Mouse (Mus musculus) CH12F3 (cell line): Measurements from ENCODE around the gene Kdelr1.

Experiments used
- in situ Hi-C: fragments of 300-500 bp; cut with MboI; formaldehyde crosslinking; loops from 2 replicates; pipeline ENCODE4 v1.14.3; 2020; ENCODE audit warnings: low sequenced_read_pairs

Gene Kdelr1

DNA sequence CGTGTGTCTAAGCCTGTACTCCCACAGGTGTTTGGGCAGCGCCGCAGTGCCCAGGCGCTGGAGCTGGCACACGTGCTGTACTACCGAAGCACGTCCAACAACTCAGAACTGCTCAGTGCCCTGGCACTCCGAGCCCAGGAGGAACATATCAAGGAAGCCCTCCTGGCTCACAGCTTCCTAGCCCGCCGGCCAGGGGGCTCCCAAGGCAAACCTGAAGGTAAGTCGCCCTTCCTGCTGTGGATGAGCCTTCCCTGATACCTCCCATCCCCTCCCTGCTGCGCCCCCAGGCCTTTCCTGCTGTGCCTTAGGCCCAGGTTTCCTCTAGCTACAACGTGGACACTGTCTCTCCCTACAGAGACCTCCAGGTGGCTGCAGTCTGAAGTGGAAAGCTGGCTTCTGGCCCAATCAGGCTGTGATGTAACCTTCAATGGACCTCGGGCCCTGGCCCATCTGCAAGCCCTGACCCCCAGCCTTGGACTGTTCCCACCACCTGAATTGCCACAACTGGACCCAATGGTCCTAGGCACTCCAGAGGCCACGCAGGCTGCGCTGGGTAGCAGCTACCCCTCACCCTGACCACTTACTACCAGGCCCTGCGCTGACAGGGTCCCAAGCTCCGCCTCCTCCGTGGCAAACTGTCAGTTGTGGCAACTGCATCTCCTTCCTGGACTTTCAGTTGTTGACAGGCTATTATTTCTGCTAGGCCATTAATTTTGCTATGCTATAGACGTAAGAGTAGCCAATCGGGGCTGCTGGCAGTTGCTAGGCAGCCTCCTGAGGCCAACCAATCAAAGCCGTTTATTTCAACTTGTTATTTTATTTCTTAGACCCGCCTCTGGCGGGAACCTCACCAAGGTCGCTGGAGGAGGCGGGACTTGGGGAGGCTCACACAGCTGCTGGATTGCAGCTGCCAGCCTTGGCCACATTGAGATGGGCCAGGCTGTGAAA lies 43.8 kb downstream of the Kdelr1 start:
- in situ Hi-C loops, result no loop called here

DNA sequence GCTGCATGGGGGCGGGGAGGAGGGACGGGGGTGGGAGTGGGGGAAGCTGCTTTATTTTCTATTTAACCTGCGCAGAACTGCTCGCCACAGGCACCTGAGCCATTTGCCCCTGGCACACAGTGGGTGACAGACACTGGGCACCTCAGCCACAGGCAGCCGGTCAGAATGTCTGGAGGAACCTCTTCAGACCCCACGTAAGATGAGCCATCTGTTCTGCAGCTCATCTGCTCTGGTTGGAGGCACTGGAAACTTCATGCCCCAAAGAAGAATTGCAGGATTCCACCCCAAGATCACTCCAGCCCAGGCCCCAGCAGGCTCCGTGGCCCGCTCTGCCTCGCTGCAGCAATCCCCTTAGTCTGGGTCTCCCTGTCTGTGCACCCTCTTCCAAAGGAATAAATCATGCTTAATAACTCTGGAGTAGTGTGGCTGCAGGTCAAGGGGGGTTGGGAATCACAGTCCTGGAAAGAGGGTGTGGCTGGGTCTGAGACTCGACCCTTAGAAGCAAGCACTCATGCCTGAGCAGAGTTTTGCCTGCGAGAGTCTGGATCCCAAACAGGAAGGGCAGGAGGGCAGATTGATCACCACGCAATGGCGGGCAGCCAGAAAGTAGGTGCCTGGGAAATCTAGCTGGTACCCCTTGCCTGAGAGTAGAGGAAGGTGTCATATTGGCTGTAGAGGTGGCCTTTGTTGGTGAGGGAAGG lies 44.6 kb downstream of the Kdelr1 start:
- in situ Hi-C loops, result no loop called here

DNA sequence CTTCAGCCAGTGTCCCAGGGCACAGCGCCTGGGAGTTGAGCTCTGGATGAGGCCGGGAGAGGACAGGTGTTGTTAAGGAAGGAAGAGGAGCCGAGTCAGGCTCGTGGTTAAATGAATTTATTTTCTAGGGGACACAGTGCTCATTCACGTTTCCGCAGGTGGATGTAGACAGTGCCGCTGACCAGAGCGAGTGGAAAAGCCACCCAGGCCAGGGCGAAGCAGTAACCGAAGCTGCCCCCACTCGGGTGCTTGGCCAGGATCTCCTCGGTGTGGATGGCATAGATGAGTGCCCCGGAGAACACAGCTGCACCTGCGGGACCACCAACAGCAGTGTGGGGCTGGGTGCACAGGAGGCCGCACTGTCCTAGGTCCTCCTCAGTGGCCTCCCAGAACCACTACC lies 45.4 kb downstream of the Kdelr1 start:
- in situ Hi-C loops, result no loop called here

DNA sequence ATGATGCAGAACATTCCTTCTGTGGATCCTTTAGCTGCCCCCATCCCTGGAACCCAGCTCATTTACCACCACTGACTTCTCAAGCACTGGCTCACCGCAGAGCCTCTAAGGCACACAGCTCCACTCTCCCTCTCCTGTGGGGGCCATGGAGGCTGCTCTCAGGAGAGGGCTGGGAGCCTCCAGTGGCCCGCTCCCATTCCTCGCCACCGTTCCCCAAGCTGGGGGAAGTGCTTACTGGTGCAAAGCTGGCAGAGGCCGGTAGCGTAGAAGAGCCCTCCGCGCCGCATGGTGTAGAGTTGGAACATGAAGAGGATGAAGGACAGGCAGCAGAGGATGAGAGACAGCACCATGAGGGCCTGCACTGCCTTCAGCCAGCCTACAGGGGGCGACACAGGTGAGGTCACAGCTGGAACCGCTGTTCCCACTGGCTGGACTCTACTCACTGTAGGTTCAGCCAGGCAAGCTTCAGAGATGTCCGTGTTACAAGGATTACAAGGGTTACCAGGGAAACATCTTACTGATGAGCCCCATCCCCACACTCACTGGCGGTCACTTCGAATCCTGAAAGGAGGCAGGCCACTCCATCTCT lies 46.6 kb downstream of the Kdelr1 start:
- in situ Hi-C loops, result no loop called here

DNA sequence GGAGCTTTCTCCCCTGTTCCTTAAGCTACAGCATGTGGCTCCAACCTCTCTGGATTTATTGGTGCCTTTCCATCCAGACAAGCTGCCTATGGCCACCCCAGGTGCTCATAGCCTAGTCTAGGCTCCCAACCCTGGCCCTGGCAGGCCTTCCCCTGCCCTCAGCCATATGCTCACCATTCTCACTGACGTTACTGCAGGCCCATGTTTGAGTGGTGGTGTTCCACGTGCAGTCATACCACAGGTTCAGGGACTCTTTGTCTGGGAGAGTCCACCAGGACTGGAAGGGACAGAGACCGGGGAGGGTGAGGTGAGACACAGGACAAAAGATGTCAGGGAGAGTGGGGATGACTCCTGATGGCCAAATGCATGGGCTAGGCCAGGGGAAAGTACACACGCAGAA lies 47.2 kb downstream of the Kdelr1 start:
- in situ Hi-C loops, result no loop called here

DNA sequence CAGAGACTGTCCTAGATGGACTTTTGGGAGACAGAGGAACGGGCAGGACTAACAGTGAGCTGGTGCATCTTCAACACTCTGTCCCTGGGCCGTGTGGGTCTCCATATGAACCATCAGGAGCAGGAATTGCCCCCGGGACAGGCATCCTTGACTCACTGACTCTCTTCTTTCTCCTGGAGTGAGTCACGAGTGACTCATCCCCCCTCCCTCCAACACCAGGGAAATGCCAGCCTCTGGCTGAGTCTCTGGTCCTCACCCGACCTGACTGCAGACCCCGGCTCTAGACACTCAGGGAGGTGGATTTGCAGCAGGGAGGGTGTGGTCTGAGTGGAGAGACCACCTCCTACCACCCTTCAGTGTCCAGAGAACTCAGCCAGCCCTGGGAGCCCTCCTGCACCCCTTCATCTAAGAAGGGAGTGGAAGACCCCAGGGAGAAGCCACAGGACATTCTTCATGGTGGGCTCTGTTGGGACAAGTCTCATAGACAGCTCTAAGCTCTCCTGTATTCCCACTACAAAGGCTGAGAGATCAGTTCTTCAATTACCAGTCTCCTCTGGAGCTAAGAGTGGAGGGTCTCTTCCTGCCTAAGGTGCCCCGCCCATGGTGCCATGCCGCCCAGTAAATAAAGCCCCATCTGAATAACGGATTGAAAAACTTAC lies 48.1 kb downstream of the Kdelr1 start:
- in situ Hi-C loops, result no loop called here

DNA sequence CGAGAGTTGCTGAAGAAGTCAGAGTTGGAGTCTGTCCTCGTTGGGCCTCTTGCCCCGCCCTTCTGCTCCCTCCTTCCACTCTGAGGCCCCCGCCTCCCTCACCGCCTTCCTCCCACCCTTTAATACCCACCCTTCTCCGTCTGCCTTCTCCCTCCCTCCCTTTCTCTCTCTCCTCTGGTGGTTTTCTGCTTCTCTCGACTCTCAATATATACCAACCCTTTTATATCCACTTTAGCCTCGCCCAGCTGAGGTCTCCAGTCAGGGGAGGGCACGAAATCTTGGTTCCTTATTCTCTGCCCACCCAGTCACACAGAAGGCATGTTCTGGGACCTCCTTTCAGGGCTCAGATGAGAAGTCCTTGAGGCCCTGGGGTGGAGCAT lies 48.7 kb downstream of the Kdelr1 start, which contains the start of gene Emp3:
Gene Emp3 (minus strand): TSS at position 163 of the 380 bp plus-strand sequence.
- in situ Hi-C loops, result no loop called here

DNA sequence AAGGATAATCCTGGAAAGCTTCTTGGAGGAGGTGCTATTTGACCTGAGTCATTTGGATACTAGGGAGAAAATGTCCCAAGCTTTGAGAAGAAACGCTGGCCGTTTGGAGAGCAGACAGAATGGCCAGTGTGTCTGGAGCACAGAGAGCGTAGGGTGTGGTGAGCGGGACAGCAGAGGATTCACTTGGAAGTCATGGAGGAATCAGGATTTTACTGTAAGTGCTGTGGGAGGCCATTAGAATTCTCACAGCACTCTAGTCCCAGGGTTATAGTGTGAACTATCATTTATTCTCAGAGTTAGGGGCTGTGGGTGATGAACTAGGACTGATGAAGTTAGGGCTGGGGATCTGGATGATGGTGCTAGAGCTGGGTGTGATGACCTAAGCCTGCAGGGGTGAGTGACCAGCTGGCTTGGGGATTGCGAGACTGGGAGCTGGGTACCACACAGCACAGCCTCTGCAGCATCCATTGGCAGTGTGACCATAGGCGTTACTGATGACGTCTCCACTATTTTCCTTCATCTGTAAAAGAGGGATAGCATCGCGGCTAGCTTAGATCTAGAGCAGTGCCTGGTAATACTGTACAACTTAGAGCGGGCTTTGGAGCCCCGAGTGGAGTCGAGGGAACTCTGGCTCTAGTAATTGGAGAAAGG lies 49.5 kb downstream of the Kdelr1 start:
- in situ Hi-C loops, result no loop called here

DNA sequence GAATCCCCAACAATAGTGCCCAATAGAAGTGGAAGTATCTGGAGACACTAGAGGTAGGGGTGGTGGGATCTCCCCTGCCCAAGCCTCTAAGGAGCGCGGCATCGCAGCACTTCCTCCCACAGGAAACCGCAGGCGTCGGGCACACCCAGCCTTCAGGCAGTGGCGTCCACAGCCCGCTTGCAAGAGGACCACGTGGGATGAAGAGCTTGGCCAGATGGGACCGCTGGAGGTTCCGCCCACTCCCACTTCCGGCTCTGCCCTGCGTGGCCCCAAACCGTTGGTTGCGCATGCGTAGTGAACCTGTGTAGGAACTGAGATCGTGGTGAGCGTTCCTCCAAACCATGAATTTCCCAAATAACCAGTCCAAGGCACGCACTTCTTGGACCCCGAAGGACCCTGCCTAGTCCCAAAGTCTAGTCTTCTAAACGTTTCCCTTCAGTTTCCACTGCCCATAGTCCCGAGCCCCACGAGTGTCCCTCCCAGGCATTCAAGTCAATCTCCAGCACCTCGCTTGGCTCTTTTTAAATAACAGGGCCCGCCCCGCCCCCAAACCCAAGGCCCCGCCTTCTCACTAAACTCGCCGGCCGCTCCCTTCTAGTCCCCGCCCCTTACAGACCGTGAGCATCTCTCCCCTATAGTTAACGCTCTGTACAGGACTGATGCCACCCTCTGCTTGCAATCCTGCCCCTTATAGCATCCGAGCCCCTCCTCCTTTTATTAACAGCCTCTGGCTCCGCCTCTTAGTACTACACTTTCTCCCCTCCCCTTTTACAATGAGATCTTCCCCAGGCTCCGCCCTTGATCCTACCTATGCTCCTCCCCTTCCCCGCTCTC lies 50.6 kb downstream of the Kdelr1 start:
- in situ Hi-C loops, result no loop called here

DNA sequence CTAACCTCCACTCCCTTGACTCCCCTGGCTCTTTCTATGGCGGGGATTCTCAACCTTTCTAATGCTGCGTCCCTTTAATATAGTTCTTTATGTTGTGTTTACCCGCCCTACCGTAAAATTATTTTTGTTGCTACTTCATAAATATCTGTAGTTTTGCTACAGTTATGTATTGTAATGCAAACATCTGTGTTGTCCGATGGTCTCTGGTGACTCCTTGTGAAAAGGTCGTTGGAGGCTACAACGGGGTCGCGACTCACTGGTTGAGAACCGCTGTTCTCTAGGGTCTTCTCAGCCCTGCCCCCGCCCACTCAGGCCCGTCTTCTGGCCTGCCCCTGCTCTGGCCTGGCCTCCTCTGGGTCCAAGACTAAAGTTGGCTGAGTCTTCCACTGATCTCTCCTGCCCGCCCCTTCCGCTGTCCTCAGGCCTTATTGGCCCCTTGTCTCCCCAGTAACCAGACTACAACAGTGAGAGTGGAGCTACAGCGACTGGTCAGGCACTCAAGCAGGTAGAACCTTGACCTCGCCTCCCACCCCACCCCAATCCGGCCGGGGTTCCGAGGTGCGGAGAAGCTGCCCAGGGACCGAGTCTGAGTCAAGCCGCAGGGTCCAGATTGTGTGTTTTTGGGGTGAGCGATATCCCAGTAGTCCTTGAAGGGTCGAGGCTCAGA lies 51.3 kb downstream of the Kdelr1 start, which contains the start of gene Ccdc114:
Gene Ccdc114 (plus strand): TSS at position 311 of the 667 bp plus-strand sequence.
- in situ Hi-C loops, result no loop called here

DNA sequence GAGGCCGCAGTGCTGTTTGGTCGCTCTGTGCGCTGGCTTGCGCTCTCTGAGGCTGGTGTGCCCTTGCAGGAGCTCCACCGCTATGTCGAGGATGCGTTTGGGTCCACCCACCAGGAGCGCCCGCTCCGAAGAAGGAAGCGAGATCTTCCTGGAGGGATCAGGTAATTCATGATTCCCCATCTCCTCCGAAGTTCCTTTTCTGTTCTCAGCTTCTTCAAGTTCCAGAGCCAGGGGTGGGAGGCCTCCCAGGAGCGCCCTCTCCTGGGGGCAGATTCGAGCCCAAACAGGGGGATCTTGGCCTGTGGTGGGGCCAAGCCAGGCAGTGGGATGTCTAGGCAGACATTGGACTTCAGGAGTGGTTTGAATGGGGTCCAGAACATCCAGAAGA lies 51.9 kb downstream of the Kdelr1 start:
- in situ Hi-C loops, result no loop called here

DNA sequence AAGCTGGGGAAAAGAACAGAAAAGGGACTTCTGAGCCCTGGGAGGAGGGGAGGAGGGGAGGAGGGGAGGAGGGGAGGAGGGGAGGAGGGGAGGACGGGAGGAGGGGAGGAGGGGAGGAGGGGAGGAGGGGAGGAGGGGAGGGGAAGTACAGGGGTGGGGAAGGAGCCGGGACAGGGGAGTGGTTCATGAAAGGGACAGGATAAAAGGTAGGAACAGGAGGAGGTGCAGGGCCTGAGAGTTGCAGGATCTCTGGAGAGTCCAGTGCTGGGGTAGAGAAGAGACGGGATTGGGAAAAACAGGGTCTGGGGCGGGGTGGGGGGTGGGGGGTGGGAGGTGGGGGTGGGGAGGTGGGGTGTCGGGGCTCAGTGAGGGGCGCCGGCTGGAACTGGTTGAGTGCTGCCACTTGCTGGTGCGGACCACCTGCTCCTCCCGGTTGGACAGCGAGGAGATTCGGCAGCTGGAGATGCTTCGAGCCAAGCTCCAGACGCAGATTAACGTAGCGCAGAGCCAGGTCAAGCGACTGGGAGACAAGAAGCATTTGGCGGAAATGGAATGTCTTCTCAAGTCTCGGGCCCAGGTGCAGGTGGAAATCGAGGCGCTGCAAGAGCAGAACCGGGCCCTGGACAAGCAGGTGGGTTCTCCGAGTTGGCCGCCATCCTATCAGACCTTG lies 56.2 kb downstream of the Kdelr1 start:
- in situ Hi-C loops, result no loop called here

DNA sequence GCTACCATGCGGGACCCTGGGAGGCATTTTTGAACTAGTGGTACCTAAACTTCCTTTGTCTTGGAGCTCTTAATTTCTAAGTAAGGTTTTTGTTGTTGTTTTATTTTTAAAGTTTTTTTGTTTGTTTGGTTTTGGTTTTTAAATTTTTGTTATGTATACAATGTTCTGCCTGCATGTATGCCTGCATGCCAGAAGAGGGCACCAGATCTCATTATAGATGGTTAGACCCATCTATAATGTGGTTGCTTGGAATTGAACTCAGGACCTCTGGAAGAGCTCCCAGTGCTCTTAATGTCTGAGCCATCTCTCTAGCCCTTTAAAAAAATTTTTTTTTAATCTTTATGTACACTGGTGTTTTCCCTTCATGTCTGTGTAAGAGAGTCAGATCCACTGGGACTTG lies 57.1 kb downstream of the Kdelr1 start:
- in situ Hi-C loops, result loop anchor here (10.0 kb wide), 1 partner anchor 185 kb away; no protein-coding TSS in a partner anchor
